Mouse (Mus musculus) central nervous system, embryonic 18 days (tissue): ENCODE data around the gene Vegfd. TPM values are rescaled to one million over a fixed set of nuclear protein-coding genes. Genes with fewer than 3 reads are reported as not detected.

Source experiments
- polyA plus RNA-seq: library from polyadenylated mRNA; depleted of rRNA; stranded (reverse); fragments of >200 nt; gene quantifications from 2 replicates; pipeline ENCODE4 v1.2.3, GENCODE M21; 2012; rRNA removed

The Vegfd gene
- 0.62 and 0.88 TPM in 2 replicates for polyA plus RNA-seq

GRCm38 (mm10) chrX:164373081-164373480 is at the start of gene Vegfd:
TSS of gene Vegfd (plus strand) at chrX:164373378.

GRCm38 (mm10) chrX:164419471-164419939 is 46.3 kb downstream of the Vegfd start, which contains the start of gene Piga:
TSS of gene Piga (plus strand) at chrX:164419787.

GRCm38 (mm10) chrX:164436709-164437108 is 63.5 kb downstream of the Vegfd start, which contains the start of gene Asb11:
TSS of gene Asb11 (plus strand) at chrX:164436994.

Other genes starting within 250 kb of the Vegfd start
- 0.21 and 0.29 TPM in 2 replicates for gene Ace2, start 234.0 kb upstream of the Vegfd start, polyA plus RNA-seq
- 0.44 TPM in 2 replicates for gene Bmx, start 115.2 kb upstream of the Vegfd start, polyA plus RNA-seq
- 1.4 and 2.0 TPM in 2 replicates for gene Pir, start 104.0 kb upstream of the Vegfd start, polyA plus RNA-seq
- gene Piga, start 46.4 kb downstream of the Vegfd start, polyA plus RNA-seq = 4.1 and 4.2 TPM in 2 replicates
- gene Asb11, start 63.6 kb downstream of the Vegfd start, polyA plus RNA-seq = 0.05 and 0.08 TPM in 2 replicates
- gene Asb9, start 132.9 kb downstream of the Vegfd start, polyA plus RNA-seq = not detected in 2 replicates